Mouse (Mus musculus) megakaryocyte progenitor cell, adult 5-6 weeks (primary cell): ENCODE results near the gene Iqsec1. TPM values are rescaled to one million over a fixed set of nuclear protein-coding genes. Genes with fewer than 3 reads are reported as not detected.

Source experiments
- total RNA-seq, 2 experiments: library from RNA; stranded (forward) in 1 of 2; stranded (reverse) in 1 of 2; fragments of 157-497, 149-512 nt in 1 of 2; fragments of 200-1000 nt in 1 of 2; gene quantifications; 2 replicates each; pipeline versions ENCODE4 v1.2.3 to v1.2.4; 2015 to 2017

The Iqsec1 gene
- total RNA-seq, 2 experiments from 2014 or later: 3.5 to 32.5 TPM

Other genes starting within 250 kb of the Iqsec1 start
- gene Nup210, start 128.1 kb upstream of the Iqsec1 start, total RNA-seq (2015): 157 and 167 TPM in 2 replicates
- 173 and 176 TPM in 2 replicates for gene Nup210, start 128.1 kb upstream of the Iqsec1 start, total RNA-seq (2017)
- 0.77 and 1.1 TPM in 2 replicates for gene Hdac11, start 168.0 kb upstream of the Iqsec1 start, total RNA-seq (2015)
- gene Hdac11, start 168.0 kb upstream of the Iqsec1 start, total RNA-seq (2017): 1.2 and 1.4 TPM in 2 replicates
- gene Fbln2, start 223.8 kb upstream of the Iqsec1 start, total RNA-seq (2015): not detected in 2 replicates
- gene Fbln2, start 223.8 kb upstream of the Iqsec1 start, total RNA-seq (2017): not detected in 2 replicates